Mouse (Mus musculus): Measurements from ENCODE around the gene Ehmt2. TPM values are rescaled to one million over a fixed set of nuclear protein-coding genes. Genes with fewer than 3 reads are reported as not detected.
A peak's percentile ranks its signal among the peaks of the same experiment; 100 is the strongest.
"Not testable (repeated sequence)": the region's sequence is repeated elsewhere in the genome, so short reads cannot be mapped to it uniquely, and the experiment has no call there.

Gene Ehmt2
- polyA plus RNA-seq, 1 experiment from 2014 or later = 49.1 TPM

- Histone ChIP-seq H3K4me2 (no peak overlapping the region), H3K27me3 (replicated peaks) (no peaks in the 10 kb centered on the region), H3K27ac (ENCODE audit: poor library complexity, severe bottlenecking) (no peak overlapping the region), H3K4me3 (no peak overlapping the region), H3K36me3 (peaks cover 23% of the 10 kb centered on the region), H3K9ac (no peak overlapping the region), H3K9me3 (replicated peaks) (no peaks in the 10 kb centered on the region), H3K4me1 (replicated peaks) (peaks cover 21% of the 10 kb centered on the region)
- 86% methylated on average over 5 of the region's 5 CpGs for WGBS
- ATAC-seq (ENCODE audit: insufficient number of reproducible peaks, low FRiP score) = no peak
These were observed 48.3 kb downstream of the Ehmt2 start for GRCm38 (mm10) chr17:34946486-34947140.

- Histone ChIP-seq H3K36me3 (peaks cover 23% of the 10 kb centered on the region), H3K27ac (ENCODE audit: poor library complexity, severe bottlenecking) (no peak overlapping the region), H3K4me2 (no peak overlapping the region), H3K4me3 (no peak overlapping the region), H3K27me3 (replicated peaks) (no peaks in the 10 kb centered on the region), H3K9ac (no peak overlapping the region), H3K9me3 (replicated peaks) (no peaks in the 10 kb centered on the region), H3K4me1 (replicated peaks) (peaks cover 18% of the 10 kb centered on the region)
- 26% methylated on average over 8 of the region's 8 CpGs for WGBS
- ATAC-seq (ENCODE audit: insufficient number of reproducible peaks, low FRiP score) = no peak
These were observed 49.3 kb downstream of the Ehmt2 start for GRCm38 (mm10) chr17:34947606-34948005.

GRCm38 (mm10) chr17:34948721-34949552 is 50.7 kb downstream of the Ehmt2 start:
- H3K27ac ChIP-seq (ENCODE audit: poor library complexity, severe bottlenecking); H3K4me2 ChIP-seq; H3K4me3 ChIP-seq; H3K9me3 ChIP-seq (replicated peaks); H3K9ac ChIP-seq; ATAC-seq (ENCODE audit: insufficient number of reproducible peaks, low FRiP score); H3K27me3 ChIP-seq (replicated peaks): not testable (repeated sequence)
- peaks cover 23% of the 10 kb centered on the region for H3K36me3 ChIP-seq
- peaks cover 18% of the 10 kb centered on the region for H3K4me1 ChIP-seq (replicated peaks)
- 65% methylated on average over 9 of the region's 9 CpGs for WGBS

GRCm38 (mm10) chr17:34949553-34949969 is 51.3 kb downstream of the Ehmt2 start:
- no peak overlapping the region for H3K4me3 ChIP-seq
- no peaks in the 10 kb centered on the region for H3K9me3 ChIP-seq (replicated peaks)
- ATAC-seq (ENCODE audit: insufficient number of reproducible peaks, low FRiP score) = no peak
- no peak overlapping the region for H3K9ac ChIP-seq
- H3K4me1 ChIP-seq (replicated peaks) = peaks cover 14% of the 10 kb centered on the region
- no peak overlapping the region for H3K4me2 ChIP-seq
- no peaks in the 10 kb centered on the region for H3K27me3 ChIP-seq (replicated peaks)
- H3K36me3 ChIP-seq = peaks cover 23% of the 10 kb centered on the region
- 0 out of 2 replicates have a peak overlapping the region, but pooled peaks have one; percentile 23 for H3K27ac ChIP-seq (ENCODE audit: poor library complexity, severe bottlenecking)
- 39% methylated on average over 4 of the region's 4 CpGs for WGBS

GRCm38 (mm10) chr17:34950514-34951455 is 52.5 kb downstream of the Ehmt2 start:
- 38% methylated on average over 10 of the region's 10 CpGs for WGBS
- ATAC-seq (ENCODE audit: insufficient number of reproducible peaks, low FRiP score) = no peak
- peaks cover 23% of the 10 kb centered on the region for H3K36me3 ChIP-seq

GRCm38 (mm10) chr17:34951636-34952377 is 53.5 kb downstream of the Ehmt2 start:
- Histone ChIP-seq H3K36me3 (peaks cover 23% of the 10 kb centered on the region), H3K9me3 (replicated peaks) (no peaks in the 10 kb centered on the region), H3K27ac (ENCODE audit: poor library complexity, severe bottlenecking) (peak overlapping the region; percentile 77), H3K4me2 (peak overlapping the region; percentile 91), H3K4me1 (replicated peaks) (peaks cover 14% of the 10 kb centered on the region), H3K9ac (peak overlapping the region; percentile 99), H3K4me3 (peak overlapping the region; percentile 94), H3K27me3 (replicated peaks) (peaks cover 11% of the 10 kb centered on the region; the same call in 1 of the 2 replicates)
- ATAC-seq (ENCODE audit: insufficient number of reproducible peaks, low FRiP score) = no peak
- under 1% methylated on average over 29 of the region's 29 CpGs for WGBS

More at GRCm38 (mm10) chr17:34950514-34951455, 52.5 kb downstream of the Ehmt2 start:
- Histone ChIP-seq H3K9ac (peak overlapping the region; percentile 99), H3K4me2 (peak overlapping the region; percentile 91), H3K27ac (ENCODE audit: poor library complexity, severe bottlenecking) (peak overlapping the region; percentile 77), H3K9me3 (replicated peaks) (no peaks in the 10 kb centered on the region), H3K27me3 (replicated peaks) (peaks cover 7% of the 10 kb centered on the region; the same call in 1 of the 2 replicates), H3K4me3 (peak overlapping the region; percentile 94), H3K4me1 (replicated peaks) (peaks cover 14% of the 10 kb centered on the region)

- peaks cover 23% of the 10 kb centered on the region for H3K36me3 ChIP-seq
- H3K4me1 ChIP-seq (replicated peaks) = peaks cover 14% of the 10 kb centered on the region
- peak; percentile 83 for ATAC-seq (ENCODE audit: insufficient number of reproducible peaks, low FRiP score)
- peak overlapping the region; percentile 99 for H3K9ac ChIP-seq
- H3K9me3 ChIP-seq (replicated peaks) = no peaks in the 10 kb centered on the region
- WGBS = under 1% methylated on average over 23 of the region's 23 CpGs
- peak overlapping the region; percentile 77 for H3K27ac ChIP-seq (ENCODE audit: poor library complexity, severe bottlenecking)
- H3K27me3 ChIP-seq (replicated peaks) = peaks cover 13% of the 10 kb centered on the region; the same call in 1 of the 2 replicates
- H3K4me3 ChIP-seq = peak overlapping the region; percentile 94
- peak overlapping the region; percentile 91 for H3K4me2 ChIP-seq
These were observed 54.2 kb downstream of the Ehmt2 start for GRCm38 (mm10) chr17:34952378-34953040.

GRCm38 (mm10) chr17:34953258-34953657 is 55.0 kb downstream of the Ehmt2 start:
- Histone ChIP-seq H3K9me3 (replicated peaks) (no peaks in the 10 kb centered on the region), H3K4me3 (no peak overlapping the region), H3K27me3 (replicated peaks) (peaks cover 13% of the 10 kb centered on the region; the same call in 1 of the 2 replicates), H3K4me1 (replicated peaks) (peaks cover 14% of the 10 kb centered on the region), H3K4me2 (peak overlapping the region; percentile 91; the same call in 1 of the 2 replicates), H3K36me3 (peaks cover 23% of the 10 kb centered on the region), H3K9ac (no peak overlapping the region), H3K27ac (ENCODE audit: poor library complexity, severe bottlenecking) (no peak overlapping the region)
- 84% methylated on average over 3 of the region's 3 CpGs for WGBS
- ATAC-seq (ENCODE audit: insufficient number of reproducible peaks, low FRiP score) = no peak

GRCm38 (mm10) chr17:34953904-34954303 is 55.6 kb downstream of the Ehmt2 start:
- Histone ChIP-seq H3K36me3 (peaks cover 23% of the 10 kb centered on the region), H3K9me3 (replicated peaks) (no peaks in the 10 kb centered on the region), H3K9ac (no peak overlapping the region), H3K4me2 (no peak overlapping the region), H3K4me3 (no peak overlapping the region), H3K4me1 (replicated peaks) (peaks cover 14% of the 10 kb centered on the region), H3K27me3 (replicated peaks) (peaks cover 13% of the 10 kb centered on the region; the same call in 1 of the 2 replicates), H3K27ac (ENCODE audit: poor library complexity, severe bottlenecking) (no peak overlapping the region)
- 84% methylated on average over 4 of the region's 4 CpGs for WGBS
- ATAC-seq (ENCODE audit: insufficient number of reproducible peaks, low FRiP score) = no peak
